Mouse (Mus musculus): ENCODE measurements around the gene 2410004B18Rik.

GRCm38 (mm10) chr3:145986317-145987001 is 48.6 kb downstream of the 2410004B18Rik start:
- TF ChIP-seq CTCF (IDR thresholded peaks at IDR 0.05; ENCODE audit: extremely low read depth, insufficient read depth, low read length) (no peak), POLR2A (IDR thresholded peaks at IDR 0.05; ENCODE audit: extremely low read depth, insufficient read depth, low read length) (no peak)

Measured in cortical plate, adult 2 months (tissue).